In the genomic region with DNA sequence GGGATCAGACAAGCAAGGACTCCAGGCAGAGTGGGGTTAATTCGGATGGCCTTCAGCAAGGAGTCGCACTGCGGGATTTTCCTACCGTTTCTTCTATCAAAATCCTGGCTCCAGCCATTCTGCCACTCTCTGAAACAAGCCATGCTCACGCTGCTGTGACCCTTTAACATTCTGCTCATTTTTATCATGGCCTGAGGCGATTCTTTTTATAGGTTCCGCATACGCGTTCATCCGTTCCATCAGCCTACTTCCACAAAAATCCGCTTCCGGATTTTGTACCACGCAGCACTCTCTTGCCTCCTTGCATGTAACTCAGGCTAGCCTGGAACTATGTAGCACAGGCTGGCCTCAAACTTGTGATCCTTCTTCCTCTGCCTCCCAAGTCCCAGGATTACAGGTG, we compare ENCODE assay signal across 8 mouse cellular contexts. TPM values are rescaled to one million over a fixed set of nuclear protein-coding genes. Genes with fewer than 3 reads are reported as not detected.
DNase-seq lines count a peak whose midpoint lies in the region; ATAC-seq and TF ChIP-seq lines count a peak whose summit lies in the region.

No protein-coding gene starts in this region.

- H3K4me1 ChIP-seq in thymus, adult 2 months (replicated peaks; ENCODE audit: control insufficient read depth, insufficient read depth, low read length) = peaks cover 9% of the 10 kb centered on the region; the same call in 1 of the 2 replicates
- H3K4me1 ChIP-seq in hindbrain, embryonic 16.5 days (ENCODE audit: control insufficient read depth, insufficient read depth, low read depth, low read length) = peaks cover 7% of the 10 kb centered on the region

- no peak for TF ChIP-seq CTCF in thymus, adult 2 months (IDR thresholded peaks at IDR 0.05; ENCODE audit: borderline replicate concordance, control insufficient read depth, extremely low read depth, insufficient read depth, low read length, poor library complexity)

- no peak for TF ChIP-seq POLR2A in thymus, adult 2 months (IDR thresholded peaks at IDR 0.05; ENCODE audit: control insufficient read depth, extremely low read depth, insufficient read depth, low read length, poor library complexity)

- 6% methylated on average over 13 of the region's 13 CpGs for WGBS in thymus, adult 2 months
- 4% methylated on average over 13 of the region's 13 CpGs for WGBS in hindbrain, embryonic 16.5 days
- WGBS in macrophage (ENCODE audit: missing documents) = 0% methylated on average over 13 of the region's 13 CpGs

- no peaks in the 10 kb centered on the region for H3K9me3 ChIP-seq in hindbrain, embryonic 16.5 days (ENCODE audit: control insufficient read depth, low read length)

- no peaks in the 10 kb centered on the region for H3K36me3 ChIP-seq in thymus, adult 2 months (ENCODE audit: control insufficient read depth, insufficient read depth, low read length)
- peaks cover 11% of the 10 kb centered on the region; the same call in 1 of the 2 replicates for H3K36me3 ChIP-seq in hindbrain, embryonic 16.5 days (ENCODE audit: control insufficient read depth, insufficient read depth, low read length)
- peaks cover 32% of the 10 kb centered on the region for H3K36me3 ChIP-seq in macrophage (ENCODE audit: inconsistent target)

- peak overlapping the region; percentile 98 for H3K4me2 ChIP-seq in hindbrain, embryonic 16.5 days (ENCODE audit: low read length)

- peak overlapping the region; percentile 30; the same call in 1 of the 2 replicates for H3K27ac ChIP-seq in thymus, adult 2 months (ENCODE audit: control insufficient read depth, insufficient read depth, low read length)
- H3K27ac ChIP-seq in hindbrain, embryonic 16.5 days (ENCODE audit: low read depth, low read length) = peak overlapping the region; percentile 90
- peak overlapping the region; percentile 92 for H3K27ac ChIP-seq in macrophage

- peaks cover 3% of the 10 kb centered on the region; the same call in 1 of the 2 replicates for H3K27me3 ChIP-seq in thymus, adult 2 months (ENCODE audit: control insufficient read depth, insufficient read depth, low read length)
- no peaks in the 10 kb centered on the region for H3K27me3 ChIP-seq in hindbrain, embryonic 16.5 days (replicated peaks; ENCODE audit: control insufficient read depth, insufficient read depth, low read length)

- DNase-seq in embryo, embryonic 10 days (ENCODE audit: low spot score) = peak; percentile 41
- DNase-seq in embryo, embryonic 9.5 days (ENCODE audit: extremely low spot score) = no peak
- peak; percentile 33 for DNase-seq in thymus, adult 2 months
- DNase-seq in thymus, postnatal 4 days = no peak
- DNase-seq in adrenal gland, postnatal 10 days = no peak
- no peak for DNase-seq in cerebellum, adult 11-12 months

- peak overlapping the region; percentile 87 for H3K4me3 ChIP-seq in thymus, adult 2 months (ENCODE audit: control insufficient read depth, insufficient read depth, low read length)
- peak overlapping the region; percentile 62 for H3K4me3 ChIP-seq in hindbrain, embryonic 16.5 days (ENCODE audit: low read length)
- peak overlapping the region; percentile 73 for H3K4me3 ChIP-seq in macrophage (ENCODE audit: inconsistent target)

- H3K9ac ChIP-seq in hindbrain, embryonic 16.5 days (ENCODE audit: low read depth, low read length) = peak overlapping the region; percentile 77

- peaks cover 39% of the 10 kb centered on the region; the same call in 1 of the 2 replicates for H3K79me2 ChIP-seq in macrophage (ENCODE audit: inconsistent target)

- ATAC-seq in hindbrain, embryonic 16.5 days = no peak

RNA-seq across cellular contexts. Expression of a gene that starts 0.5 kb away (rescaled TPM):
- polyA plus RNA-seq in thymus, adult 2 months (2012; rRNA removed) = 3.7 and 5.9 TPM in 2 replicates
- polyA plus RNA-seq in hindbrain, embryonic 16.5 days (2015; fragmentation: Nextera tagmentation; extraction: Ambion mirVana) = 49.1 and 61.3 TPM in 2 replicates
- 10 to 100 TPM in 25 of 26 experiments, 1 to 10 TPM in 1; 6.3 to 87.7 (median 36.8) TPM for total RNA-seq in macrophage (2018; cell fraction: chromatin; rRNA removed)
- 10 to 100 TPM in 12 of 26 experiments, 1 to 10 TPM in 14; 3.5 to 20.3 (median 7.5) TPM for total RNA-seq in macrophage (2018; cell fraction: cytosol; rRNA removed)
- 10 to 100 TPM in 24 of 26 experiments, 1 to 10 TPM in 2; 6.9 to 51.7 (median 23.0) TPM for total RNA-seq in macrophage (2018; cell fraction: nucleus; rRNA removed)
- 3.8 to 11.4 TPM (median 5.9 TPM) in 3 replicates for polyA plus RNA-seq in macrophage (2018)
- 10 to 100 TPM; 21.5 to 23.1 TPM for total RNA-seq in adrenal gland, postnatal 10 days (2021)

RNA-seq across cellular contexts. Expression of a gene that starts 40.7 kb away (rescaled TPM):
- polyA plus RNA-seq in thymus, adult 2 months (2012; rRNA removed) = 10.2 and 13.5 TPM in 2 replicates
- polyA plus RNA-seq in hindbrain, embryonic 16.5 days (2015; fragmentation: Nextera tagmentation; extraction: Ambion mirVana) = 24.3 and 28.6 TPM in 2 replicates
- 10 to 100 TPM in 24 of 26 experiments, 1 to 10 TPM in 2; 4.5 to 67.9 (median 27.2) TPM for total RNA-seq in macrophage (2018; cell fraction: chromatin; rRNA removed)
- 100 to 1,000 TPM in 1 of 26 experiments, 10 to 100 TPM in 25; 23.9 to 104 (median 44.7) TPM for total RNA-seq in macrophage (2018; cell fraction: cytosol; rRNA removed)
- 10 to 100 TPM; 15.6 to 85.3 (median 32.2) TPM for total RNA-seq in macrophage (2018; cell fraction: nucleus; rRNA removed)
- polyA plus RNA-seq in macrophage (2018) = 38.4 to 80.5 TPM (median 38.6 TPM) in 3 replicates
- 10 to 100 TPM; 24.5 to 32.4 TPM for total RNA-seq in adrenal gland, postnatal 10 days (2021)

Comparison
In these comparisons a context has a peak if more than half of its experiments do, and no peak if none do; other contexts are left out.
1. DNase-seq: peak in embryo, embryonic 10 days (single experiment) and thymus, adult 2 months (single experiment); none in embryo, embryonic 9.5 days (single experiment), thymus, postnatal 4 days (single experiment), adrenal gland, postnatal 10 days (single experiment) and cerebellum, adult 11-12 months (single experiment).
2. H3K27ac ChIP-seq: peak in every context shown above with its lines; median percentile 92 in macrophage; 90 in hindbrain, embryonic 16.5 days; 30 in thymus, adult 2 months.
3. Peak in every context shown above with its lines, with median percentiles within 50 percentile points of each other: H3K4me3 ChIP-seq.